Mouse (Mus musculus): ENCODE results near the gene Ppp2r5c. TPM values are rescaled to one million over a fixed set of nuclear protein-coding genes. Genes with fewer than 3 reads are reported as not detected.

Gene Ppp2r5c
- polyA plus RNA-seq, 1 experiment from 2014 or later, result 168 TPM

- Histone ChIP-seq H3K27ac (ENCODE audit: low read length) (no peak overlapping the region), H3K4me1 (ENCODE audit: control insufficient read depth, insufficient read depth, low read length) (no peaks in the 10 kb centered on the region), H3K27me3 (ENCODE audit: control insufficient read depth, insufficient read depth, low read length) (no peaks in the 10 kb centered on the region), H3K9me3 (ENCODE audit: control insufficient read depth, low read depth, low read length) (no peaks in the 10 kb centered on the region), H3K4me2 (replicated peaks; ENCODE audit: low read depth, low read length) (no peak overlapping the region), H3K36me3 (ENCODE audit: control insufficient read depth, insufficient read depth, low read length) (peaks cover 21% of the 10 kb centered on the region), H3K4me3 (ENCODE audit: low read depth, low read length) (no peak overlapping the region), H3K9ac (replicated peaks; ENCODE audit: low read depth, low read length) (no peak overlapping the region)
- 85% methylated on average over 8 of the region's 8 CpGs for WGBS
- ATAC-seq (ENCODE audit: insufficient number of reproducible peaks, insufficient read depth, low FRiP score, low read depth), result no peak
These were observed 126.7 kb downstream of the Ppp2r5c start for GRCm38 (mm10) chr12:110573635-110574034.

- Histone ChIP-seq H3K9me3 (ENCODE audit: control insufficient read depth, low read depth, low read length) (no peaks in the 10 kb centered on the region), H3K4me2 (replicated peaks; ENCODE audit: low read depth, low read length) (no peak overlapping the region)
These were observed 129.0 kb downstream of the Ppp2r5c start for GRCm38 (mm10) chr12:110575926-110576325.

GRCm38 (mm10) chr12:110578333-110578732, 131.4 kb downstream of the Ppp2r5c start:
- Histone ChIP-seq H3K36me3 (ENCODE audit: control insufficient read depth, insufficient read depth, low read length) (peaks cover 15% of the 10 kb centered on the region), H3K9me3 (ENCODE audit: control insufficient read depth, low read depth, low read length) (no peaks in the 10 kb centered on the region), H3K4me2 (replicated peaks; ENCODE audit: low read depth, low read length) (no peak overlapping the region), H3K4me1 (ENCODE audit: control insufficient read depth, insufficient read depth, low read length) (no peaks in the 10 kb centered on the region), H3K27me3 (ENCODE audit: control insufficient read depth, insufficient read depth, low read length) (no peaks in the 10 kb centered on the region), H3K27ac (ENCODE audit: low read length) (no peak overlapping the region), H3K9ac (replicated peaks; ENCODE audit: low read depth, low read length) (no peak overlapping the region), H3K4me3 (ENCODE audit: low read depth, low read length) (no peak overlapping the region)
- 86% methylated on average over 9 of the region's 9 CpGs for WGBS
- no peak for ATAC-seq (ENCODE audit: insufficient number of reproducible peaks, insufficient read depth, low FRiP score, low read depth)

More at GRCm38 (mm10) chr12:110575926-110576325, 129.0 kb downstream of the Ppp2r5c start:
- Histone ChIP-seq H3K36me3 (ENCODE audit: control insufficient read depth, insufficient read depth, low read length) (peaks cover 15% of the 10 kb centered on the region), H3K9ac (replicated peaks; ENCODE audit: low read depth, low read length) (no peak overlapping the region), H3K4me1 (ENCODE audit: control insufficient read depth, insufficient read depth, low read length) (no peaks in the 10 kb centered on the region), H3K4me3 (ENCODE audit: low read depth, low read length) (no peak overlapping the region), H3K27me3 (ENCODE audit: control insufficient read depth, insufficient read depth, low read length) (no peaks in the 10 kb centered on the region), H3K27ac (ENCODE audit: low read length) (no peak overlapping the region)
- ATAC-seq (ENCODE audit: insufficient number of reproducible peaks, insufficient read depth, low FRiP score, low read depth), result no peak
- WGBS, result 68% methylated on average over 4 of the region's 4 CpGs

- no peak overlapping the region for H3K4me3 ChIP-seq (ENCODE audit: low read depth, low read length)
- no peaks in the 10 kb centered on the region for H3K27me3 ChIP-seq (ENCODE audit: control insufficient read depth, insufficient read depth, low read length)
- ATAC-seq (ENCODE audit: insufficient number of reproducible peaks, insufficient read depth, low FRiP score, low read depth), result no peak
- no peak overlapping the region for H3K27ac ChIP-seq (ENCODE audit: low read length)
- no peaks in the 10 kb centered on the region for H3K36me3 ChIP-seq (ENCODE audit: control insufficient read depth, insufficient read depth, low read length)
- peaks cover 4% of the 10 kb centered on the region; the same call in 1 of the 2 replicates for H3K4me1 ChIP-seq (ENCODE audit: control insufficient read depth, insufficient read depth, low read length)
- no peak overlapping the region for H3K4me2 ChIP-seq (replicated peaks; ENCODE audit: low read depth, low read length)
- WGBS, result 73% methylated on average over 6 of the region's 6 CpGs
- no peaks in the 10 kb centered on the region for H3K9me3 ChIP-seq (ENCODE audit: control insufficient read depth, low read depth, low read length)
- H3K9ac ChIP-seq (replicated peaks; ENCODE audit: low read depth, low read length), result no peak overlapping the region
These were observed 141.7 kb downstream of the Ppp2r5c start for GRCm38 (mm10) chr12:110588622-110589021.

- 2% methylated on average over 15 of the region's 15 CpGs for WGBS
- no peaks in the 10 kb centered on the region for H3K9me3 ChIP-seq (ENCODE audit: control insufficient read depth, low read depth, low read length)
These were observed 143.9 kb downstream of the Ppp2r5c start for GRCm38 (mm10) chr12:110590804-110591259.

GRCm38 (mm10) chr12:110591260-110591883, 144.5 kb downstream of the Ppp2r5c start:
- ATAC-seq (ENCODE audit: insufficient number of reproducible peaks, insufficient read depth, low FRiP score, low read depth), result peak; percentile 97
- H3K4me1 ChIP-seq (ENCODE audit: control insufficient read depth, insufficient read depth, low read length), result peaks cover 4% of the 10 kb centered on the region; the same call in 1 of the 2 replicates
- no peaks in the 10 kb centered on the region for H3K9me3 ChIP-seq (ENCODE audit: control insufficient read depth, low read depth, low read length)
- H3K36me3 ChIP-seq (ENCODE audit: control insufficient read depth, insufficient read depth, low read length), result no peaks in the 10 kb centered on the region
- no peaks in the 10 kb centered on the region for H3K27me3 ChIP-seq (ENCODE audit: control insufficient read depth, insufficient read depth, low read length)
- under 1% methylated on average over 56 of the region's 56 CpGs for WGBS
- peak overlapping the region; percentile 68 for H3K4me3 ChIP-seq (ENCODE audit: low read depth, low read length)
- H3K4me2 ChIP-seq (replicated peaks; ENCODE audit: low read depth, low read length), result peak overlapping the region; percentile 75
- H3K27ac ChIP-seq (ENCODE audit: low read length), result peak overlapping the region; percentile 91
- peak overlapping the region; percentile 60 for H3K9ac ChIP-seq (replicated peaks; ENCODE audit: low read depth, low read length)

More at GRCm38 (mm10) chr12:110590804-110591259, 143.9 kb downstream of the Ppp2r5c start:
- no peaks in the 10 kb centered on the region for H3K36me3 ChIP-seq (ENCODE audit: control insufficient read depth, insufficient read depth, low read length)
- no peak; the same call in 1 of the 2 replicates for ATAC-seq (ENCODE audit: insufficient number of reproducible peaks, insufficient read depth, low FRiP score, low read depth)
- H3K27me3 ChIP-seq (ENCODE audit: control insufficient read depth, insufficient read depth, low read length), result no peaks in the 10 kb centered on the region
- H3K9ac ChIP-seq (replicated peaks; ENCODE audit: low read depth, low read length), result peak overlapping the region; percentile 60
- H3K4me2 ChIP-seq (replicated peaks; ENCODE audit: low read depth, low read length), result peak overlapping the region; percentile 72
- H3K4me1 ChIP-seq (ENCODE audit: control insufficient read depth, insufficient read depth, low read length), result peaks cover 4% of the 10 kb centered on the region; the same call in 1 of the 2 replicates
- peak overlapping the region; percentile 91 for H3K27ac ChIP-seq (ENCODE audit: low read length)
- H3K4me3 ChIP-seq (ENCODE audit: low read depth, low read length), result peak overlapping the region; percentile 68

GRCm38 (mm10) chr12:110598527-110598926, 151.6 kb downstream of the Ppp2r5c start:
- Histone ChIP-seq H3K9ac (replicated peaks; ENCODE audit: low read depth, low read length) (no peak overlapping the region), H3K4me2 (replicated peaks; ENCODE audit: low read depth, low read length) (no peak overlapping the region)
- 11% methylated on average over 7 of the region's 7 CpGs for WGBS

GRCm38 (mm10) chr12:110599791-110600190, 152.9 kb downstream of the Ppp2r5c start:
- WGBS, result 69% methylated on average over 4 of the region's 4 CpGs
- ATAC-seq (ENCODE audit: insufficient number of reproducible peaks, insufficient read depth, low FRiP score, low read depth), result no peak
- H3K27me3 ChIP-seq (ENCODE audit: control insufficient read depth, insufficient read depth, low read length), result no peaks in the 10 kb centered on the region

More at GRCm38 (mm10) chr12:110598527-110598926, 151.6 kb downstream of the Ppp2r5c start:
- no peaks in the 10 kb centered on the region for H3K27me3 ChIP-seq (ENCODE audit: control insufficient read depth, insufficient read depth, low read length)
- H3K9me3 ChIP-seq (ENCODE audit: control insufficient read depth, low read depth, low read length), result no peaks in the 10 kb centered on the region
- no peaks in the 10 kb centered on the region for H3K36me3 ChIP-seq (ENCODE audit: control insufficient read depth, insufficient read depth, low read length)
- H3K27ac ChIP-seq (ENCODE audit: low read length), result no peak overlapping the region
- no peak overlapping the region for H3K4me3 ChIP-seq (ENCODE audit: low read depth, low read length)
- H3K4me1 ChIP-seq (ENCODE audit: control insufficient read depth, insufficient read depth, low read length), result peaks cover 11% of the 10 kb centered on the region
- ATAC-seq (ENCODE audit: insufficient number of reproducible peaks, insufficient read depth, low FRiP score, low read depth), result no peak

More at GRCm38 (mm10) chr12:110599791-110600190, 152.9 kb downstream of the Ppp2r5c start:
- no peak overlapping the region for H3K4me2 ChIP-seq (replicated peaks; ENCODE audit: low read depth, low read length)
- no peaks in the 10 kb centered on the region for H3K36me3 ChIP-seq (ENCODE audit: control insufficient read depth, insufficient read depth, low read length)
- H3K9me3 ChIP-seq (ENCODE audit: control insufficient read depth, low read depth, low read length), result no peaks in the 10 kb centered on the region
- no peak overlapping the region for H3K9ac ChIP-seq (replicated peaks; ENCODE audit: low read depth, low read length)
- no peak overlapping the region for H3K4me3 ChIP-seq (ENCODE audit: low read depth, low read length)
- H3K27ac ChIP-seq (ENCODE audit: low read length), result no peak overlapping the region
- H3K4me1 ChIP-seq (ENCODE audit: control insufficient read depth, insufficient read depth, low read length), result peaks cover 11% of the 10 kb centered on the region
